Mouse (Mus musculus) ZHBTc4 (cell line): ENCODE measurements around the gene Dnajc27.
A peak's percentile ranks its signal among the peaks of the same experiment; 100 is the strongest.

Experiments
- DNase-seq: peaks from one replicate; pipeline ENCODE4 v3.0.0-alpha.2; 2011; ENCODE audit warnings: low read depth, low spot score

The Dnajc27 gene

DNA sequence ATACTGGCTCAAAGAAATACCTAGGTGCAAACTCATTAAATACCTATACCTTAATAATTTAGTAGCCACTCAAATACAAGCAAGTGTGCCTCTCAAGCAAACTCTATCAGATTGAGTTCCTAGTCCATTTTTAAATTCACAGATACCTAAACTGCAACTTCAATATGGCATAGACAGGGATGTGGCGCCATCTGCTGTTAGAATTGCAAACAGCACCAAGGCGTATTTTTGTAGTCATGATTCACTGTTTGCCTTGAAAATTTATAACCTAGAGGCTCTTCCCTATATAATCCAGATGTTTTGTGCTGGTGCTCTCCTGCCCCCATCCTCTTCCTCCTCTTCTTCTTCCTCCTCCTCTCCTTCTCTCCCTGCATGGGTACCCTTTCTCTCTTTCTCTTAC is 2.1 kb upstream of the Dnajc27 start:
- peak; percentile 75 for DNase-seq

DNA sequence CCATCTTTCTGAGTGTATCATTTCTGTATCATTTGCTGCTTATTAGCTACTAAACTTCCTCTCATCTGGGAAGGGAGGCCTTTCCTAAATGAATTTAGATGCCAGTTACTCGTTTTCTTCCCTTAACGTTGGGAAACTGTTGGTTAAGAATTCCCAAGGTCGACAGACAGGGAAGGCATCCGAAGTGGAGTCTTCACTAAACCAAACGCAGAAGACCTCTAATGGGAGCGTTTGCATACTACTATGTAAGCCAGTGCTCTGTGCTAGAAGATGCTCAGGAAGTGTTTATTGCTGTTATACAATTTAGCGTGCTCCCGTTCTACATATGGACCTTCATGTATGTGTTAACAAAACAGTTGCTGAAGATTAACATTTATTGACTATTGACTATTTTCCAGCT is 1.1 kb downstream of the Dnajc27 start:
- no peak for DNase-seq

DNA sequence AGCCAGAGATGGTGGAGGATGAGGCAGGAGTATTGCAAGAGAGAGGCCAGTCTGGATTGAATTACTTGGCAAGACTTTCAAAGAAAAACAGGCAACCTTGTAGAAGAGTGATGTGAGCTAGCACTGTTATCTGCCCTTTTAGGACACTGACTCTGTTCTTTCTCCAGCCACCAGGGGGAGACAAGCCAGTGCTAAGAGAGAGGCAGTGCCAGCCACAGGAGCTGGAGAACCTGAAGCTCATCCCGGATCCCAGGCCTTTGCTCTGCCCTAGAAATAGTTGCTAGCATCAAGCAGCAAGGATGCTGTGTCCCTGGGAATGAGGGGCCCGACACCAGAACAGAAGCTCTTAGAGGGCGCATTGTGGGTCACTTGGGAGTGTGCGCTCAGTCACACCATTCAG is 25.0 kb downstream of the Dnajc27 start:
- DNase-seq, result peak; percentile 81

DNA sequence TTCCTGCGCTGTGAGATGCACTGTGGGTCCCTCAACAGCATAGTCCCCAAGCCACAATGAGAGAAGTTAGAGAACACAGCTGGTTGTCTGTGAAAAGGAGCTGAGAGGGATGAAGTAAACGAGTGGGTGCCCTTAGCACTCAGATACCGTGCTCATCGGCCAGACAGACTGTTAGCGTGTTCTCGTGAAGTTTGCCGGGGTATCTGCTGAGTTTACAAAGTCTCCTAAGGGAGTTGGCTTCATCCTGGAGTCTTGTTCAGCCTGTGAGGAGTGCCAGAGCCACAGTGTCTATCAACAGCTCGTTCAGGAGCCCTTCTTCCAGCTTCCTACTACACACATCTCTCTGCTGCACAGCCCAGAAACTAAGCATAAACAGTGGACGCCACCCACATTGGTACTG is 33.7 kb downstream of the Dnajc27 start:
- DNase-seq, result no peak

DNA sequence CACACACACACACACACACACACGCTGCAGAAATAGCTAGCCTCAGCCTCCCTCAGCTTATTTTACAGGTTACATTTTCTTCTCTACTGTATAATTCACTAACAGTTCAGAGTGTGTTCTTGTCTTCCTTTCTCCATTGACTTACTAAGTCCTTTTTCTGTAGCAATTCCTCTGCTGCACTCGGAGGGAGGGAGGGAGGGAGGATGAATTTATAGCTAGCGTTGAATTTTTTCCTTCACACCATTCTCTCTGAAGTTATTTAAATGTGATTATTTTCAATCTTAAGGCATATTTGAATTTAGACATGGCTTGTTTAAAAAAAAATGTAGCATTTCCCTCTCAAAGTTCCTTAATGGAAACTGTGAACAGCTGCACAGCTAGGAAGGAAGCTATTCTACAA is 34.8 kb downstream of the Dnajc27 start:
- no peak for DNase-seq

DNA sequence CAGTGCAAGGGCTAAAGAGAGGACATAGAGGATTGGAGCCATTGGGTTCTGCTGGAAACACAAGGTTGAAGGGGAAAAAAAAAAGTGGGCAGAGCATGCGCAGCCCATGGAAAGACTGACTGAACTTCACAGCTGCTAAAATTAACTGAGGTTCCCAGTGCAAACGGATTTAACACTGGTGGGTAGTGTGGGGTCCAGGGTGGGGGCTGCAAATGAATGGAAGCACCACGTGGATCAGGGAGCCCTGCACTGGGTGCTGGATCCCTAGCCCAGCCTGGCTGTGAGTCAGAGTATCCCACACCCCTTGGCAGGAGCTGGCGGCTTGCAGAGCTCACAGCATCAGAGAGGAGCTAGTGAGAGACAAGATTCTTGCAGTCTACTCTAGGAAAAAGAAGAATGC is 35.2 kb downstream of the Dnajc27 start:
- no peak for DNase-seq

DNA sequence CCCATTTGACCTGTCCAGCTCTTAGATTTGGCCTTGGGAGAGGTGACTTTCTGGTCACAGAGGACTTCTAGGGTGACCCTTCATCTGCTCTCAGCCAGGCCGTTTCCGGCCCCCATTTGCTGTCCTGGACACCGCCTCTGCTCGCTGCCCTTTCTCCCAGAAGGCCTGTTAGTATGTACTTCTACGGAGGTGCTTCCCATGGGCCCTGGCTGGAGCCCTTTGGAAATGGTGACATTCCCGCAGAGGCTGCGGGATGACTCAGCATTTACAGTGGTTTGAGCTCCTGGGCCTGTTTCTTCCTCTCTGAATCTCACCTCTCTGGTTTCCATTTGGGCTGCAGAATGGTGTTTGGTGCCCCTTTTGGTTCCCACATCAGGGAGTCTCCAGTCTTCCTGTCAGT is 45.0 kb downstream of the Dnajc27 start:
- DNase-seq, result peak; percentile 64

DNA sequence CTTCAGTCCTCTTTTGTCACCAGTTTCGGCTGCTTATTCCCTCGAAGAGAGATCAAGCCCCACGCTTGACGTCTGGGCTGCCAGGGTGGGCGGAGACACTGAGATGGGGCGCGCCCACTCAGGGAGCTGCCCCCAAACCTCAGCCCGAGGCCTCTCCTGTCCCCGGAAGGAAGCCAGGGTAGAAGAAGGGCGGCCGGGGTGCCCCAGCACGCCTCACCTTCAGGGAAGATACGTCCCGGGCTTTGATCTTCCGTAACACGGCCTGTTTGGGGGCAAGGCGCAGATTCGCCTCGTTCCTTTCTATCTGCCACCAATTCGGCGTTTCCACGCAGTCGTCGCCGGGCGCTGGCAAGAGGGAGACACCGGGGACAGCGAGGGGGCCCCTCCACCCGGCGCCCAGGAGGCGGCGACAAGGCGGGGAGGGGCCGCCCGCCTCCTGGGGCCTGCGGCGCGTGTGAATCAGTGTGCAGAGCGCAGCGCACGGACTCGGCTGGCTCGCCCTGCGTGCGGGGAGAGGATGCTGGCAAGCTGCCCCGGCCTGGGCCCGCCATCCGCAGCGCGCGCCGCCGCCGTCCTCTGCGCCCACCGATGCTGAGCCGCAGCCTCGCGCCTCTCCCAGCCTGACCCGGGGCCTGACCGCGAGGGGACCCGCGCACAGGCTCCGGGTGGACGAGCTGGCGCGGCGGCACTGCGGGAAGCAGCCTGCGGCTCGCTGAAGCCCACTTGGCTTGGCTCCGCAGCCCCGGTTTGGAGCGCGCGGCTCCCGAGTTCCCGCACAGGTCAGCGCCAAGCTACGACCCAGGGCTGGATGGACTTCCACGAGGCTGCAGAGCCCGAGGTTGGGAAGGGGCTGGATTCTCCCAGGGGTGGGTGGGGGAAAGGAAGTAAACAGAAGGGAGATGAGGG is 50.8 kb downstream of the Dnajc27 start, which contains the start of gene Adcy3:
TSS of gene Adcy3 (plus strand) at position 163 of the 906 bp plus-strand sequence.
- DNase-seq, result peak; percentile 76

DNA sequence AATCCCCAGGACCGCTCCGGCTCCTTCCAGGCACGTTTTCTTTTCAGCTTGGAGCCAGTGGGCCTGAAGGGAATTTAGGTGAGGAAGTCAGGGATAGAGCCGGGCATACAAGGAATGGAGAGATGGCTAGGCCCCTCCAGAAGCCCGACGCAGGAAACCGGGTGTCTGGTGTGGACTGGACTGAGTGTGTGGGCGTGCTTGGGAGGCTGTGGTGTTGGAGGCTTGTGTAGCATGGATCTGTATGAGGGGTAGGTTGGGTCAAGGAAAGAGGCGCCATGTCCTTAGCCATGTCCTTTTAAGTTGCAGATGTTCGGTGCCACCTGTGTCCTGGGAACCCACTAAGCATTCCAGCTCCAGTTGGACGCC is 51.4 kb downstream of the Dnajc27 start:
- peak; percentile 43 for DNase-seq

DNA sequence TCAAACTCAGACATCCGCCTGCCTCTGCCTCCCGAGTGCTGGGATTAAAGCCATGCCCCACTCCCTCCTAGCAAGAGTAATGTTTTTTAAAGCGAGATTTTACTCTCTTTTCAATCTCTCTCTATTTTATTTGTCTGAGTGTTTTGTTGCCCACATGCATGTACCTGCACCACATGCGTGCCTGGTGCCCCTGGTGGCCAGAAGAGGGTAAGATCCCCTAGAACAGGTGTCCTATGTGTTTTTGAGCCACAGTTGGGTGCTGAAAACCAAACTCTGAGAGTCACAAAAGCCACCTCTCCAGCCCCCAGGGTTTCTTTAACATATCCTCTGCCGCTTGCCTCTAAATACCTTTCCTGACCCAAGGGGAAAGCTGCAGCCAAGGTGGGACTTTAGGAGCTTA is 60.8 kb downstream of the Dnajc27 start:
- DNase-seq, result peak; percentile 60

DNA sequence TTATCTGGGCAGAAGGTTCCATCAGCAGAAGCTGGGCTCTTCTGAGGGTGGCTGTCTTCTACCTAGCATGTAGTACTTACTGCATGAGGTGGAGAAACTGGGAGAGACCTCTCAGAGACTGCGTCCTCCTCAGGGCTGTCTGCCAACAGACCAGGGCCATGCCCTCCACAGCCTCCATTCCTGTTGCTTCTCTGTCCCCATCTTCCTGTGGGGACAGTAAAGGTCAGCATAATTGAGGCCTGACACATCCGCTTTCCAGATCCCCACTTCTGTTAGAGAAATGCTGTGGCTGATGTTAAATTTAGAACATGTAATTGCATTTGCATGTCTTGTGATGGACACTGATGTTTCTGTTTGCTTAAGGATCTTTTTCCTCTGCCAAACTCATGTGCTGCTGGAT is 68.6 kb downstream of the Dnajc27 start:
- DNase-seq, result no peak

DNA sequence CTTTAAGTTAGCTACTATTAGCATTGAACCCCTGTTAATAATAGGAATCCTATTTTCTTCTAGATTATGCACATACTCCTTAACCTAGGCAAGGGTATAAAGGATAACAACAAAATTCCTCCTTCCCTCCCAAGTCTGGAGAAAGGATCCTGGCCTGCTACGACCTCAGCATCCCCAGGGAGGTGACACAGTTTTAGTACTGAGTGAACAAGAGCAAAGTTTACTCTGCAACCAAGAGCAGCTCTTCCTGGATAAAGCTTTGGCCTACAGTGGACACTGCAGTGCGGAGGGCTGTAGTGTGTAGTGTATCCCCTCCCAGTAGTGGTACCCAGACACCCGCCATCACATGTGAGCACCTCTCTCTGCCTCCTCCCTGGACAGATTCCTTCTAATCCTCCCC is 69.6 kb downstream of the Dnajc27 start:
- no peak for DNase-seq

DNA sequence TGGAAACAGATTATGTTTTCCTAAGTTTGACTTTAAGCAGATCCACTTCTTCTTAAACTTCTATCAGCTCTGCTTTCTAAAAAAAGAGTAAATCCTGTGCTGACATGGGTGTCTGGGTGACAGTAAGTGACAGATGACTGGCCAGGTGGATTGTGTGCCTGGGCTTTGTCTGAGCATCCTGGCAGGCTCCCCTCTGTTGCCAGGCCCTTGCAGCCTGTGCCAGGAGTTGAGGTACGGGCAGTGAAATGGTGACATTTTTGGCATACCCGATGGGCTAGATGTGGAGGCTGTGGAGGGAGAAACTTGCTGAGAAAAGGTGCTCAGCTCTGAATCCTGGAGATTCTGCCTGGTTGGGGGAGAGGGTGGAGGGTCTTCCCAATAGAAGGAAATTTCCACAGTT is 75.1 kb downstream of the Dnajc27 start:
- no peak for DNase-seq

DNA sequence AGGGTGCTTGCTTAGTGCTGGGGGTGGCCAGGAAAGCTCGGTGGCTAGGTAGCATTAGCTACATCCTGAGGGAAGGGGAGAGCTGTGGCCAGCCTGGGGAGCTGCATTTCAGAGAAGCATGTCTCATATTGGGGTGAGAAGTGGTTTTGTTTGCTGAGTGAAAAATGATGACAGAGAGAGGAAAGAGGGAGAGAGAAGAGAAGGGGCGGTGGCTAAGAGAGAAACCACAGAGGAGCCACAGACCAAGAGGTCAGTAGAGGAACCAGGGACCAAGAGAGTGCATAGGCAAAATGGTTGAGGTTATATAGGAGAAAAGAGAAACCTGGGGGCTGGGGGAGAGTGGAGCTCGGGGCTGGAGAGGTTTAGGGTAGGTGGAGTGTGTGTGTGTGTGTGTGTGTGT is 75.8 kb downstream of the Dnajc27 start:
- no peak for DNase-seq

DNA sequence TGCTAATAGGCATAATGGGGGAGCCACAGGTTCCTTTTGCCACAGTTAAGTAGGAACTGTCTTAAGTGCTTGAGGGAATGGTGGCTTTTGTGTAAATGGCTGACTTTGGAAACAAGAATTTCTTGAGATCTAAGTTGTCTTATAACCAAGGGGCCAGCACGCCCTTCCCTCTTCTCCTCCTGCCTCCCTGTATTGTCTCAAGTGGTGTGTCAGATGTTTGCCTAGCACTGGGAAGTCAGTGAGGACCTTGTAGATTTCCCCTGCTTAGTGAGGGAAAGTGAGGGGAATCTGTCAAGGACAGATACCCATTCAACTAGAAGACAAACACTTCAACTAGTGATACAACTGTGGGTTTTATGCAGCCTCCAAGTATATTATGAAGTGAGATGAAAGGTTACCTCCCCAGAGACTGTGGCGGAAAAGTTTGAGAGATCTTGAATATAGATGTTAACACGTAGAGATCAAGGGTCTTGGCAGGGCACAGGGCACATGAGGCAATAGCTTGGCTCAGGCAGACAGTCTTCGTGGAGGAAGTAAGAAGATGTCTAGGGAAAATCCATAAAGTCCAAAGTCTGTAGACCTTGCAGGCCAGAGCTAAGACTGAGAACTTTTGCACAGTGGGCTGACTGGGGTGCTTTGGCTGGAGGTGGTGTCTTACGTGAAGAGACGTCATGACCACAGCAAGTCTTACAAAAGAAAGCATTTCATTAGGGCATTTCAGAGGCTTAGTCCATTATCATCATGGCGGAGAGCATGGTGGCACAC is 76.7 kb downstream of the Dnajc27 start:
- DNase-seq, result no peak
